Mouse (Mus musculus) hindbrain, embryonic 16.5 days (tissue): ENCODE data around the gene Diras1. TPM values are rescaled to one million over a fixed set of nuclear protein-coding genes. Genes with fewer than 3 reads are reported as not detected.

Source experiments
- ATAC-seq: fragments of 200-750 bp; cut with Nextera tagmentation; 2 replicates; pipeline ENCODE4 v1.8.0; 2017; ENCODE audit warnings: moderate TSS enrichment, moderate library complexity
- H3K27ac ChIP-seq: fragments of 300-500 bp; sonication (generic); 2 replicates; pipeline ENCODE4 v1.5.1; 2014; ENCODE audit warnings: low read depth, mild to moderate bottlenecking, control low read depth, low read length, moderate library complexity
- H3K27me3 ChIP-seq: fragments of 300-500 bp; sonication (generic); replicated peaks from 2 replicates; pipeline ENCODE4 v1.6.1; 2014; ENCODE audit warnings: low read length; ENCODE audit not compliant: control insufficient read depth, insufficient read depth
- H3K36me3 ChIP-seq: fragments of 300-500 bp; sonication (generic); 2 replicates; pipeline ENCODE4 v1.6.1; 2014; ENCODE audit warnings: mild to moderate bottlenecking, low read length, moderate library complexity, mixed read lengths; ENCODE audit not compliant: control insufficient read depth, insufficient read depth
- H3K4me1 ChIP-seq: fragments of 300-500 bp; sonication (generic); 2 replicates; pipeline ENCODE4 v1.6.1; 2014; ENCODE audit warnings: low read depth, low read length; ENCODE audit not compliant: control insufficient read depth, insufficient read depth
- H3K4me2 ChIP-seq: fragments of 300-500 bp; sonication (generic); 2 replicates; pipeline ENCODE4 v1.6.1; 2014; ENCODE audit warnings: mild to moderate bottlenecking, low read length, control low read depth, moderate library complexity
- H3K4me3 ChIP-seq: fragments of 300-500 bp; sonication (generic); 2 replicates; pipeline ENCODE4 v1.5.1; 2014; ENCODE audit warnings: mild to moderate bottlenecking, low read length, control low read depth, moderate library complexity
- H3K9ac ChIP-seq: fragments of 300-500 bp; sonication (generic); 2 replicates; pipeline ENCODE4 v1.6.1; 2014; ENCODE audit warnings: low read depth, mild to moderate bottlenecking, control low read depth, low read length, moderate library complexity
- H3K9me3 ChIP-seq: fragments of 300-500 bp; sonication (generic); 2 replicates; pipeline ENCODE4 v1.6.1; 2014; ENCODE audit warnings: mild to moderate bottlenecking, low read length, moderate library complexity; ENCODE audit not compliant: control insufficient read depth
- WGBS: fragments of 180-500 bp; shearing (Covaris S2); extraction: QIAGEN DNeasy Blood & Tissue Kit; methylation state at CpG from one replicate; pipeline ENCODE4 v1.1.7; 2014; 5-methylcytosine and 5-hydroxymethylcytosine counted together
- polyA plus RNA-seq: library from polyadenylated mRNA; unstranded; fragments of >200 nt; fragmentation: Nextera tagmentation; extraction: Ambion mirVana; gene quantifications from 2 replicates; pipeline ENCODE4 v1.2.1, GENCODE M21; 2015

Gene Diras1
- polyA plus RNA-seq, 1 experiment from 2014 or later: 74.4 TPM

DNA sequence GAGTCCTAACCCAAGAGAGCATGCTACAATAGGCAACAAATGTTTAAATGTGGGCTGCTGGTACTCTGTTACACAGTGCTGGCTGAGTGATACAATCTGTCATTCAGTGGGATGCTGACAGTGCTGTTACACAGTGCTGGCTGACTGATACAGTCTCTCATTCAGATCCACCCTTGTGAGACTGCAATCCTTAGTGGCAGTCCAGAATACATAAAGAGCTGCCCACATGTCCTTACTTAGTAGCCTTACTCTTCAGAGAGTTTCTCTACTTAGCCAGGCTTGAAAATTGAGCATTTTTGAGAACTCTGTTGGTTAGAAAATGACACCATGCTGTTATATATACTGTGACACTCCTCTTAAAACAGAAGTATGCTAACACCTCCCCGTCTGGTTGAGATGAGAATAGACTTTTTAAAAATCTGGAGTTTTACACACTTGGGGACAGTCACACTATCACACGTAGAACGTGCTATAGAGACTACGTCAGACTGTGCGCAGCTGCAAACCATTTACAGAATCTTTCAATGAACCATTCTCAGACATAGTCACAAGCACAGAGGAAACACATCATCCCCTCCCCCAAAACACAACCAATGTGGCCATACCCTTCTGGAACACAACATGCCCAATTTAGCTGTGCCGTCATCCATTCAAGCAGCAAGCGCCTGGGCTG lies 19.3 kb downstream of the Diras1 start:
- no peak for ATAC-seq
- Histone ChIP-seq H3K27me3 (no peaks in the 10 kb centered on the region), H3K9ac (no peak overlapping the region), H3K36me3 (no peaks in the 10 kb centered on the region), H3K4me1 (peaks cover 2% of the 10 kb centered on the region), H3K9me3 (no peaks in the 10 kb centered on the region), H3K4me2 (no peak overlapping the region), H3K27ac (no peak overlapping the region), H3K4me3 (no peak overlapping the region)
- 92% methylated on average over 7 of the region's 7 CpGs for WGBS

GRCm38 (mm10) chr10:81001161-81001560 lies 24.3 kb downstream of the Diras1 start:
- H3K9ac ChIP-seq: peak overlapping the region; percentile 24
- peak overlapping the region; percentile 4 for H3K4me2 ChIP-seq
- H3K4me3 ChIP-seq: no peak overlapping the region
- no peaks in the 10 kb centered on the region for H3K36me3 ChIP-seq
- H3K27ac ChIP-seq: no peak overlapping the region
- peaks cover 14% of the 10 kb centered on the region for H3K4me1 ChIP-seq
- 24% methylated on average over 10 of the region's 10 CpGs for WGBS
- peak; percentile 16 for ATAC-seq
- no peaks in the 10 kb centered on the region for H3K27me3 ChIP-seq
- no peaks in the 10 kb centered on the region for H3K9me3 ChIP-seq

GRCm38 (mm10) chr10:81000197-81001062 lies 25.0 kb downstream of the Diras1 start:
- peak overlapping the region; percentile 4; the same call in 1 of the 2 replicates for H3K4me2 ChIP-seq
- no peaks in the 10 kb centered on the region for H3K9me3 ChIP-seq
- H3K27me3 ChIP-seq: no peaks in the 10 kb centered on the region
- no peak for ATAC-seq
- H3K27ac ChIP-seq: no peak overlapping the region
- peak overlapping the region; percentile 24 for H3K9ac ChIP-seq
- no peaks in the 10 kb centered on the region for H3K36me3 ChIP-seq
- peaks cover 14% of the 10 kb centered on the region for H3K4me1 ChIP-seq
- 53% methylated on average over 28 of the region's 28 CpGs for WGBS
- H3K4me3 ChIP-seq: no peak overlapping the region

DNA sequence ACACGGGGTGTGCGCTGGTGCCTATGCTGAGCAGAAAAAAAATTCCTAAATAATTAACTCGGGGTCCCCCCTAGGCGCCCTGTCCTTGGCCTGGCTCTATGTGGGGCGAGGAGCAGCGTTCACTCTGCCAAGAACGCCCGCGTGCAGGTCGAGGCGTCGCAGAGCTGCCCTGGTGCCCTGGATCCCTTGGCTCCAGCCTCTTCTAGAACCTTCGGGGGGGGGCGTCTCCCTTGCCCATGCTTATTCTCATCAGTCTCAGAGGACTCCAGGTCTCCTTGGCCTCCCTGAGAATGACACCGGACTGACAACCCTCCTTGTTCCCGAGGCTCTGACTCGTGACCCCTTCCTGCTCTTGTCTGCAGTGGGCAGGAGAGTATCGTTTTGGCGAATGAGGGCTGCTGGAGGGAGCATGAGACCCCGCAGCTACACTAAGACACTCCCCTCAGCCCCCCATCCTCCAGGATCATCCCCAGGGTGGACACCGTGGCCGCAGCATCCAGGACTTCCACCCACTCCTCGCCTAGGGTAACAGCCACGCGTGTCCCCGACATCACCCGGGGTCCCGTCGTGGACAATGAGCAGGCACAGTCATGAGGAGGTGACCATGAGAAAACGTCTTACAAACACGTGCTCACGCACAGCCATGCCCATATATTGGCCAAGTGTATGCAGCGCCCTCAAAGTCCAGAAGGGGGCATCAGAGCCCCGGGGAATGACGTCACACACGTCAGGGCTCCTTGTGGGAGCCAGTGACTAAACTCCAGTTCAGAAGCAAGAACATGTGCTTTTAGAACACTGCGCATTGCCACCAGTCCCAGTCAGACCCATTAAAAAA lies 25.9 kb downstream of the Diras1 start:
- WGBS: 29% methylated on average over 37 of the region's 37 CpGs
- Histone ChIP-seq H3K4me1 (peaks cover 14% of the 10 kb centered on the region), H3K9ac (0 out of 2 replicates have a peak overlapping the region, but pooled peaks have one; percentile 7), H3K4me2 (peak overlapping the region; percentile 43), H3K4me3 (peak overlapping the region; percentile 7; the same call in 1 of the 2 replicates), H3K27ac (no peak overlapping the region), H3K27me3 (no peaks in the 10 kb centered on the region), H3K9me3 (no peaks in the 10 kb centered on the region), H3K36me3 (no peaks in the 10 kb centered on the region)
- peak; percentile 66 for ATAC-seq

- 15% methylated on average over 12 of the region's 12 CpGs for WGBS
- Histone ChIP-seq H3K9ac (no peak overlapping the region), H3K9me3 (no peaks in the 10 kb centered on the region), H3K4me3 (no peak overlapping the region), H3K36me3 (no peaks in the 10 kb centered on the region), H3K27me3 (no peaks in the 10 kb centered on the region), H3K27ac (no peak overlapping the region), H3K4me2 (no peak overlapping the region), H3K4me1 (peaks cover 14% of the 10 kb centered on the region)
- ATAC-seq: no peak
Observed at GRCm38 (mm10) chr10:80998778-80999177, 26.7 kb downstream of the Diras1 start.

DNA sequence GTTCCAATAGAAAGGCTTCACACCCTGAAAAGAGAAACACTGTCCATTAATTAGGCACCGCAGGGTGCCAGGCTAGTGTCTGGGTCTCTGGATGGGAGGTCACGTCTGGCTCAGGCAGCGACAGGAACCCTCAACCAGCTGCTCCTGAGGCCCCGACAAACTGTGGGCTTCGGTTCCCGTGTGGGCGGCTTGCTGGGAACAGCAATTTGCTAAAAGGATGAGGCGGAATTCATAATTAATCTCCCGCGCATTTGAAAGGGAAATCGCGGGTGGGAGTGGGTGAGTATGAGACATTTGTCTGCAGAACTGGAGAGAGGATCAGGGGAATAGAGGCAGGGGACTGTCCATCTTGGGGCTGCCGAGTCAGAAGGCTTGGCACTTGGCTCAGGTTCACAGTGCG lies 27.4 kb downstream of the Diras1 start:
- H3K36me3 ChIP-seq: no peaks in the 10 kb centered on the region
- H3K4me3 ChIP-seq: no peak overlapping the region
- H3K9ac ChIP-seq: no peak overlapping the region
- H3K27ac ChIP-seq: no peak overlapping the region
- no peaks in the 10 kb centered on the region for H3K27me3 ChIP-seq
- H3K9me3 ChIP-seq: no peaks in the 10 kb centered on the region
- H3K4me1 ChIP-seq: peaks cover 19% of the 10 kb centered on the region
- 28% methylated on average over 14 of the region's 14 CpGs for whole genome bisulfite sequencing
- no peak for ATAC-seq
- H3K4me2 ChIP-seq: no peak overlapping the region

- 88% methylated on average over 8 of the region's 8 CpGs for WGBS
- H3K9me3 ChIP-seq: no peaks in the 10 kb centered on the region
- no peak overlapping the region for H3K4me2 ChIP-seq
- H3K4me1 ChIP-seq: peaks cover 19% of the 10 kb centered on the region
- no peak overlapping the region for H3K4me3 ChIP-seq
- H3K36me3 ChIP-seq: no peaks in the 10 kb centered on the region
- H3K27me3 ChIP-seq: no peaks in the 10 kb centered on the region
- no peak overlapping the region for H3K9ac ChIP-seq
- no peak overlapping the region for H3K27ac ChIP-seq
- ATAC-seq: no peak
Observed at GRCm38 (mm10) chr10:80997332-80997731, 28.1 kb downstream of the Diras1 start.

DNA sequence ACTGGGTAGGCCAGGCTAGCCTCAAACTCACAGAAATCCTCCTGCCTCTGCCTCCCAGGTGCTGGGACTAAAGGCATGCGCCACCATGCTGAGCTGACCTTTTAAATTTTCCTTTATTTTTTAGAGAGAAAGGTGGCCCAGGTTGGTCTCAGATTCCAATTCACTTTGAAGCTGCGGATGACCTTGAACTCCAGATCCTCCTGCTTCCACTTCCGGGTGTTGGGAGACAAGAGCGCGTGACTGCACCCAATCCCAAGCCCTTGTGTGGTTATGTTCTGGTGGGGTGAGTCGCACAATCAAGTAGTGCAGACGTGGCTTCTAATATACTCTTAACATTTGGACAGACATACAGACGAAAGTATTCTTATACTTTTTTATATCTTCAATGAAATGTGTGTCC lies 29.0 kb downstream of the Diras1 start:
- Histone ChIP-seq H3K4me3 (no peak overlapping the region), H3K4me2 (no peak overlapping the region), H3K27me3 (peaks cover 3% of the 10 kb centered on the region; the same call in 1 of the 2 replicates), H3K36me3 (no peaks in the 10 kb centered on the region), H3K27ac (no peak overlapping the region), H3K9me3 (no peaks in the 10 kb centered on the region), H3K9ac (no peak overlapping the region), H3K4me1 (peaks cover 19% of the 10 kb centered on the region)
- WGBS: 97% methylated on average over 8 of the region's 8 CpGs
- ATAC-seq: no peak
